Mouse (Mus musculus) heart, embryonic 14.5 days (tissue): Measurements from ENCODE around the gene Chst12. TPM values are rescaled to one million over a fixed set of nuclear protein-coding genes. Genes with fewer than 3 reads are reported as not detected.
A peak's percentile ranks its signal among the peaks of the same experiment; 100 is the strongest.

ENCODE experiments used
- ATAC-seq: fragments of 200-750 bp; cut with Nextera tagmentation; 2 replicates; pipeline ENCODE4 v1.8.0; 2017; ENCODE audit warnings: low read depth, moderate TSS enrichment; ENCODE audit not compliant: insufficient number of reproducible peaks, insufficient read depth, low FRiP score
- H3K27ac ChIP-seq, 2 experiments: fragments of 200-500 bp in 1 of 2; fragments of 300-500 bp in 1 of 2; sonication (generic) in 1 of 2; replicated peaks in 1 of 2; 2 replicates each; pipeline ENCODE4 v1.5.1; 2012 to 2014; ENCODE audit warnings: low read depth in 2 of 2, low read length in 2 of 2, control low read depth in 1 of 2, mild to moderate bottlenecking in 1 of 2, mixed read lengths in 1 of 2; ENCODE audit not compliant: control insufficient read depth in 1 of 2, insufficient read depth in 1 of 2
- H3K27me3 ChIP-seq: fragments of 300-500 bp; sonication (generic); 2 replicates; pipeline ENCODE4 v1.6.1; 2014; ENCODE audit warnings: mild to moderate bottlenecking, low read length, control low read depth; ENCODE audit not compliant: control insufficient read depth, insufficient read depth
- H3K36me3 ChIP-seq: fragments of 300-500 bp; sonication (generic); 2 replicates; pipeline ENCODE4 v1.6.1; 2014; ENCODE audit warnings: mild to moderate bottlenecking, control low read depth, low read length, mixed read lengths; ENCODE audit not compliant: control insufficient read depth, insufficient read depth
- H3K4me1 ChIP-seq, 2 experiments: fragments of 200-500 bp in 1 of 2; fragments of 300-500 bp in 1 of 2; sonication (generic) in 1 of 2; 2 replicates each; pipeline ENCODE4 v1.6.1; 2012 to 2014; ENCODE audit warnings: low read length in 2 of 2, control low read depth in 1 of 2, mixed read lengths in 1 of 2; ENCODE audit not compliant: control insufficient read depth in 2 of 2, insufficient read depth in 2 of 2
- H3K4me2 ChIP-seq: fragments of 300-500 bp; sonication (generic); 2 replicates; pipeline ENCODE4 v1.6.1; 2014; ENCODE audit warnings: mild to moderate bottlenecking, low read length
- H3K4me3 ChIP-seq, 2 experiments: fragments of 200-500 bp in 1 of 2; fragments of 300-500 bp in 1 of 2; sonication (generic) in 1 of 2; 2 replicates each; pipeline ENCODE4 v1.5.1; 2012 to 2014; ENCODE audit warnings: low read length in 2 of 2, mild to moderate bottlenecking in 2 of 2, control low read depth in 1 of 2, low read depth in 1 of 2, moderate library complexity in 1 of 2; ENCODE audit not compliant: control insufficient read depth in 1 of 2, insufficient read depth in 1 of 2
- H3K9ac ChIP-seq: fragments of 300-500 bp; sonication (generic); 2 replicates; pipeline ENCODE4 v1.6.1; 2014; ENCODE audit warnings: mild to moderate bottlenecking, low read length
- H3K9me3 ChIP-seq: fragments of 300-500 bp; sonication (generic); 2 replicates; pipeline ENCODE4 v1.6.1; 2016; ENCODE audit warnings: low read length, control low read depth; ENCODE audit not compliant: control insufficient read depth
- WGBS: fragments of 180-500 bp; shearing (Covaris S2); extraction: QIAGEN DNeasy Blood & Tissue Kit; methylation state at CpG from one replicate; pipeline ENCODE4 v1.1.7; 2014; 5-methylcytosine and 5-hydroxymethylcytosine counted together
- polyA plus RNA-seq: library from polyadenylated mRNA; unstranded; fragments of >200 nt; fragmentation: Nextera tagmentation; extraction: Ambion mirVana; gene quantifications from 2 replicates; pipeline ENCODE4 v1.2.1, GENCODE M21; 2014

Chst12 gene
- polyA plus RNA-seq, 1 experiment from 2014 or later, result 11.0 TPM

DNA sequence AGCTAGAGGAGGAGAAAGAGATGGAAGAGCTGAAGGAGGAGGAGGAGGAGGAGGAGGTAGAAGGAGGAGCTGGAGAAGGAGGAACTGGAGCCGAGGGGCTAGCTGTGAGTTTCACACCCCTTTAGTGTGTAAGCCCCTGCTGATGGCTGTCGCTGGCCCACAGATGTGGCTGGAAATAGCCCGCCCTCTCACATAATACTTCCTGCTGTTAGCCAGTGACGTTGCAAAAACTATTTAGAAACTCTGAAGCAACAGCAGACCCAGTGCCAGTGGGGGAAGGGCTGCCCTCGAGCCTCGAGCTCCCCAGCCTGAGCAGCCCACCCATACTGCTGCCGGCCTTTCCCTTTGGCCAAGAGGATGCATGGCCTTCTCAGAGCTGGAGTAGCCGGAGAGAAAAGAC is 3.3 kb downstream of the Chst12 start:
- 44% methylated on average over 8 of the region's 8 CpGs for WGBS
- Histone ChIP-seq H3K4me1 (peaks cover 18 to 36% of the 10 kb centered on the region in 2 experiments; a peak in 3 of 4 replicates), H3K9me3 (no peaks in the 10 kb centered on the region), H3K36me3 (no peaks in the 10 kb centered on the region), H3K4me2 (no peak overlapping the region), H3K4me3 (no peak overlapping the region), H3K9ac (no peak overlapping the region), H3K27ac (no peak overlapping the region), H3K27me3 (no peaks in the 10 kb centered on the region)
- no peak for ATAC-seq

DNA sequence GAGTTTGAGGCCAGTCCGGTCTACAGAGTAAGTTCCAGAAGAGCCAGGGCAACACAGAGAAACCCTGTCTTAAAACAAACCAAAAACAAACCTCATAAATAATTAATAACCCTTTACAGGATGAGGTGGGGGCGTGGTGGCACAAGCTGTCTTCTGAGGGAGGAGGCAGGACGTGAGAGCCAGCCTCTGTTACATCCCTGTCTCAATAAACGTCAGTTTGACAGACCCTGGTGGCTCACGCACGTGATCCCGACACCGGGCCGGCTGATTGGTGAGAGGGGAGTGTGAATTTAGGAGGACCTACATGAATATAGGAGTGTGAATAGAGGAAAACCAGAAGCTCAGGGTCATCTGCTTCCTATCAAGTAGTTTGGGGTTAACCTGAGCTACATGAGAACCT is 3.9 kb downstream of the Chst12 start:
- Histone ChIP-seq H3K27ac (no peak overlapping the region), H3K27me3 (no peaks in the 10 kb centered on the region), H3K36me3 (no peaks in the 10 kb centered on the region), H3K9me3 (no peaks in the 10 kb centered on the region), H3K9ac (no peak overlapping the region), H3K4me1 (peaks cover 17 to 36% of the 10 kb centered on the region in 2 experiments; a peak in 3 of 4 replicates), H3K4me2 (no peak overlapping the region), H3K4me3 (no peak overlapping the region)
- 60% methylated on average over 9 of the region's 9 CpGs for WGBS
- ATAC-seq, result no peak

DNA sequence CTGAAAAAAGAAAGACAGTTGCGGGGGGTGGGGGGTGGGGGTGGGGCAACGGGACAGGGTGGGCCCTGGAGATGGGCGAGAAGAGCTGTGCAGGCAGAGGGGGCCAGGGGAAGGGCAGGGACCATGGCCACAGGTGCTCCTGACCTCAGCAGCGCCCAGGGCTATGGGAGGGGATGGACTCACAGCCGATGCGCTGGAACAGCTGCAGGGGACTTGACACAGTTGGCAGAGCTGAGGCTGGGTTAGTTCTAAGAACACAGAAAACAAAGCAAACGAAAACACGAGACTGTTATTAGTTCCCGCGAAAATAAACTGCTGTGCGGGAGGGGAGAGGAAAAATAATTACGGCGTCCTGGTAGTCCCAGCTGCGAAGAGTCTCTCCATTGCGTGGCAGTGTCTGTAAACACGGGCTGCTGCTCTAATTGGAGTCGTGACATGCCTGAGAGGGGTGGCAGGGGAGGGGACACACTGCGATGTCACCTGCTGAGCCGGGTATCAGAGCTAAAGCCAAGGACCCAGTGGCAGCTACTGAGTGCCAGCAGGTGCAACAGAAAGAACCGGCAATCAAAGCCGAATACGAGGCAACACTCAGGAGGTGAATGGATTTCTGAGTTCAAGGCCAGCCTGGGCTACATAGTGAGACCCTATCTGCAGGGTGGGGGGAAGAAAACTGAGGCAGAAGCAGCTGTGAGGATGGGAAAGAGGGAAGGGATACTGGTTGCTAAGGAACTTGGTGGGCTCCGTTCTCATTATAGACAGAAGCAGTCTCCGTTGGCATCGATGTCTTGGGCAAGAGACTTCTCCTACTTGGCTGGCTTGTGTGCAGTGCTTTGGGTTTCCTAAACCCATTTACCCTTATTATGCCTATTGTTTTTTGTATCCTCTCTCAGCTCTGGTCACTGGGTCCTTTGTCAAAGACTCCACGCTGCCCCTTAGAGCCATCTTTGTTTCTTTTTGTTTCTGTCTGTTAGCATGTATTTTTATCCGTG is 5.0 kb downstream of the Chst12 start:
- H3K4me1 ChIP-seq, result peaks cover 20 to 44% of the 10 kb centered on the region in 2 experiments
- 61% methylated on average over 27 of the region's 27 CpGs for WGBS
- H3K27me3 ChIP-seq, result no peaks in the 10 kb centered on the region
- H3K4me2 ChIP-seq, result no peak overlapping the region
- no peak overlapping the region for H3K9ac ChIP-seq
- no peak overlapping the region for H3K4me3 ChIP-seq
- H3K27ac ChIP-seq, result no peak overlapping the region
- H3K36me3 ChIP-seq, result no peaks in the 10 kb centered on the region
- H3K9me3 ChIP-seq, result no peaks in the 10 kb centered on the region
- no peak for ATAC-seq

DNA sequence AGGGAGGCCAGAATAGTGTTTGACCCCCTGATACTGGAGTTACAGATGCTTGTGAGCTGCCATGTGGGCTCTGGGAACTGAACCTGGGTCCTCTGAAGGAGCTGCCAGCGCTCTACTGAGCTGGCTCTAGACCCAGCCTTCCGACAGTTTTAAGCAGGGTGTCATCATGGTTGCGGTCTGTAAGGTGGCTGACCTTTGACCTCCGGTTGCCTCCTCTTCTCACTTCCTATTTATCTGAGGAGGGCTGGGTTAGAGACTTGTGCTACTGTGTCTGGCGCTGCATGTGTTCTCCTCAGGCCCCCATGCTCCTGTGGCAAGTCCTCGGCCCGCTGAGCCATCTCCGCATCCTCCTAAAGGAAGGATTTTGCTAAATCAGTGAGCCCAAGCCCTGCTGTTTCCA is 8.6 kb downstream of the Chst12 start:
- H3K4me1 ChIP-seq, result peaks cover 17 to 33% of the 10 kb centered on the region in 2 experiments

DNA sequence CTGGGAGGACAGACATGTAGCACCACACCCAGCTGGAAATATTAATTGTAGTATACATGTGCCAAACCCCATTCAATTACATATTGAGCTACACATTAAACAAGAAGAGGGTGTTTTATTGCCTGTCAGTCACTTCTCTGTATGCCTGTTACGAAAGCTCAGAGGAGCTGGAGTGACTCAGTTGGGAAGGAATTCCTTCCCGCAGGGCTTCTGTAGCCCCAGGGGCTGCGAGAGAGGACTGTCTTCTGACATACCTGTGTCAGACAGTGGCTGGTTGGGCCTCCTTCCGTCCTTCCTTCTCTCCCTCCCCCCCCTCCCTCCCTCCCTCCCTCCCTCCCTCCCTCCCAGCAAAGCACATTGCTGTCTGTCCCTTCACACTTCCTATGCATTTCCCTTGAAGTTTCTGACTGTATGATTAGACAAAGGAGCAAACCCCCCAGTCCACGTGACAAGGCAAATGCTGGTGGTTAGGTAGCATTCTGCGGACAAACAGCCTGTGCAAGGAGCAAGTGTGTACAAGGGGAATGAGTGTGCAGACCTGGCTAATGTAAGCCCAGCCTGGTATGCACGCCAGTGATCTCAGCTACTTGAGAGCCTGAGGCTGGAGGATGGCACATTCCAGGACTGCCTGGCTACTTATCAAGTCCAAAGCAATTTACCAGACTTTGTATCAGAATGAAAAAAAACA is 9.6 kb downstream of the Chst12 start:
- Histone ChIP-seq H3K27ac (peak overlapping the region; percentile 60), H3K4me1 (peaks cover 15 to 24% of the 10 kb centered on the region in 2 experiments), H3K4me2 (no peak overlapping the region), H3K36me3 (no peaks in the 10 kb centered on the region), H3K4me3 (no peak overlapping the region), H3K27me3 (no peaks in the 10 kb centered on the region), H3K9ac (no peak overlapping the region), H3K9me3 (no peaks in the 10 kb centered on the region)
- 7% methylated on average over 7 of the region's 7 CpGs for WGBS
- no peak for ATAC-seq

More for the DNA sequence above, 8.6 kb downstream of the Chst12 start:
- no peak overlapping the region for H3K4me2 ChIP-seq
- no peaks in the 10 kb centered on the region for H3K27me3 ChIP-seq
- no peak overlapping the region for H3K9ac ChIP-seq
- H3K4me3 ChIP-seq, result no peak overlapping the region
- H3K9me3 ChIP-seq, result no peaks in the 10 kb centered on the region
- ATAC-seq, result no peak
- 81% methylated on average over 8 of the region's 8 CpGs for WGBS
- no peaks in the 10 kb centered on the region for H3K36me3 ChIP-seq
- H3K27ac ChIP-seq, result 0 out of 4 replicates have a peak overlapping the region, but pooled peaks of 1 of the 2 experiments have one; percentile 60

DNA sequence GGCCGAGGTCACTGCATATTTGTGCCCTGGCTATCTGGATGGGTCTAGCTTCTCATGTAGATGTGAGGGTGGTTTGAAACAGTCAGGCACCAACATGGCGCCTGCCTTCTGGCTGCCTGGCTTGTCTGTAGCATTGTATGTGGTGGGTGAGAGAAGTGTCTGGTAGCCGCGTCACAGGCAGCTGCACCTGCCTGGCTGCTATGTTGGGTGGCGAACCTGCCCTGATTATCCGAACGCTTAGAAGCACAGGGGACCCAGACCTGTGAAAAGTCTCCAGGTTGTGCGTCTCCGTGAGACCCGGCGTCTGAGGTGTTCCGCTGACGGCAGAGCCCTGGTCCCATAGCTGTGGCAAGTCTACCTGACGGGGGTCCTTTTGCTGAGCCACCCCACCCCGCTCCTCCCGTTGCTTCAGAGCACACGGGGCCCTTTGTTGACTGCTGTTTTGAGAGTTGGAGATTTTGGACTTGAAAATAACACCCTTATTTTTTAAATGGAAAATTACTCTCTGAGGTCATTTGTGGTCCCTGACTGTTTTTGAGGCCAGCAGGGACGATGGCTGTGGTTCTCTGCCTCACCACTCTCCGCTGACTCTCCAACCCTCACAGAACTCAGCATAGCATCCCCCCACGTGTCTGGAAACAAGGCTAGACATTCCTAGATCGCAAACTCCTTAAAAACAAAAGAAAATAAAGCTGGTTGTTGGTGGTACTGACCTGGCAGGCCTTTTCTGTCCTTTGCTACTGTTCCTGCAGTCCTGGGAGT is 12.0 kb downstream of the Chst12 start:
- Histone ChIP-seq H3K9me3 (no peaks in the 10 kb centered on the region), H3K36me3 (no peaks in the 10 kb centered on the region), H3K27me3 (no peaks in the 10 kb centered on the region), H3K4me3 (no peak overlapping the region), H3K27ac (no peak overlapping the region), H3K4me1 (peaks cover 15 to 19% of the 10 kb centered on the region in 2 experiments), H3K9ac (no peak overlapping the region), H3K4me2 (no peak overlapping the region)
- no peak for ATAC-seq
- 81% methylated on average over 21 of the region's 21 CpGs for WGBS

DNA sequence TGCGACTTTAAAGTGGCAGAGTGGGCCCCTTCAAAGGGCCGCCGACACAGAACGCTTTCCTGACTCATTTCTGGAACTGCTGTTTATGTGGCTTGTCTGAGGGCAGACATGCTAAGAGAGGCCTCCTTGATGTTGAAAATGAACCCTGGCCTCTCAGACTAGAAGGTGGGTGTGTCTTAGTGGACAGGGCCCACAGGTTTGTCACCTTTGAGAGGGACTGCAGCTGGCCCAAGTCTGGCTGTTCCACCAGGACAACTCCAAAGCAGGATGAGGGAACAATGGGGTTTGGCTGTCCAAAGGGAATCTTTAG is 12.5 kb downstream of the Chst12 start:
- no peaks in the 10 kb centered on the region for H3K36me3 ChIP-seq
- H3K4me1 ChIP-seq, result peaks cover 15 to 19% of the 10 kb centered on the region in 2 experiments
- H3K9me3 ChIP-seq, result no peaks in the 10 kb centered on the region
- H3K9ac ChIP-seq, result no peak overlapping the region
- H3K27ac ChIP-seq, result peak overlapping the region in 1 of 2 experiments; percentile 2; a peak in 1 of 4 replicates
- H3K4me2 ChIP-seq, result no peak overlapping the region
- no peak overlapping the region for H3K4me3 ChIP-seq
- ATAC-seq, result no peak
- H3K27me3 ChIP-seq, result no peaks in the 10 kb centered on the region
- WGBS, result 46% methylated on average over 4 of the region's 4 CpGs
